Mouse (Mus musculus): ENCODE data around the gene Arl2. TPM values are rescaled to one million over a fixed set of nuclear protein-coding genes. Genes with fewer than 3 reads are reported as not detected.
"Not testable (repeated sequence)": the region's sequence is repeated elsewhere in the genome, so short reads cannot be mapped to it uniquely, and the experiment has no call there.

Arl2 gene
- polyA plus RNA-seq, 1 experiment from 2014 or later: 117 TPM

DNA sequence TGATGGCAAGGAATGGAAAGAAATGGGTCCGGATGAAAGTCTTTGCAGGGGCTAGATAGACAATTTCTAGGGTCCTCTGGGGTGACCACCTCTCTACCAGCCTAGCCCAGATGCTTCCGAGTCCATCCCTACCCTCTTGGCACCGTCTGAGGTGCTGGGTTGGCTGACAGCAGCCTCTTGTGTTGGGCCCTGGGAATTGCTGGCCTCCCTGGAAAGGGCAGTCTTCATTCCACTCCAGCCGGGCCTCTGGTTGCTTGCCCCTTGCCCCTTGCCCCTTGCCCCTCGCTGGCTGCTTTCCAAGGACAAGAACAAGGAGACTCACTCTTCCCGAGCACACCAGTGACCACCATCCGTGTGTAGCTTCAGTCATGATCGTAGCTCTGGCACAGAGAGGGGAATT, 15.0 kb upstream of the Arl2 start:
- H3K4me1 ChIP-seq (replicated peaks; ENCODE audit: control insufficient read depth, insufficient read depth, low read length): no peaks in the 10 kb centered on the region
- H3K27ac ChIP-seq: no peak overlapping the region
- no peak overlapping the region for H3K4me3 ChIP-seq (replicated peaks; ENCODE audit: low read length)
- no peaks in the 10 kb centered on the region for H3K27me3 ChIP-seq (ENCODE audit: control insufficient read depth, insufficient read depth, low read length)
- ATAC-seq (ENCODE audit: low FRiP score): no peak
- H3K36me3 ChIP-seq (replicated peaks; ENCODE audit: control insufficient read depth, insufficient read depth): no peaks in the 10 kb centered on the region
- DNase-seq (ENCODE audit: low spot score): no peak
- WGBS: 69% methylated on average over 8 of the region's 8 CpGs
- no peak overlapping the region for H3K4me2 ChIP-seq (replicated peaks)
- no peak overlapping the region for H3K9ac ChIP-seq
- no peaks in the 10 kb centered on the region for H3K9me3 ChIP-seq (ENCODE audit: control insufficient read depth, low read length)

DNA sequence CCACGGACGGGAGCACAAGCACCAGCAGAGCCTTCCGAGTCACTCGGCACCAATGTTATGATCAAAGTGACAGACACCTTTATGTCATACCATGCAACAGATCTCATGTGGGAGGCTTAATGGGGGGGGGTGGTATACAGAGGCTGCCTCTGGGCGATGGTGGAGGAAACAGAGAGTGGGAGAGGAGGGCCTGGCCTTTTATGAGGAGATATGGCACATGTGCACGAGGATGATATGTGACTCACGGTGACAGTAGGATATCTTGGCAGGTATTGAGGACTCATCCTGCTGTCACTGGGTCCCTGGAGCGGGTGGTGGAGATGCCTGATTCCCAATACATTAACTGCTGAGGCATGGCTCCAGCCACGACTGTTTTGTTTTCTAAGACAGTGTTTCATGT, 13.8 kb upstream of the Arl2 start:
- no peak for DNase-seq (ENCODE audit: low spot score)
- 86% methylated on average over 9 of the region's 9 CpGs for WGBS

DNA sequence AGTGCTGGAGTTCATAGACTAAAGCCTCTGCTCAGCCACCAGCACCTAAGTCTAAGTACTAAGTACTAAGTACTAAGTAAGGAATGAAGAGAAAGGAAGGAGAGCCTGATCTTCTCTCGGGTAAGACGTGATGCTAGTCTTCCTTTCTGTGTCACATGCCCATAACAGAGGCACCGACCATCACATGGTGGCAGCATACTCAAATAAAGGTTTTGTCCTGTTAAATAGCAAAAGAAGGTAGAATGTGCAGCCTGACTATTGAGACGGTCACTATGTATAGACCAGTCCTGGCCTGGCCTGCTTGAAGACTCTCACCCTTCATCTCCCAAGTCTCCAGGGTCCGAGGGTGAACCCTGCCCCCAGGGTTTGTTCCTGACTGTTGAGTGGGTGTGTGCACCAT, 3.5 kb upstream of the Arl2 start:
- DNase-seq (ENCODE audit: low spot score) (no peak), ATAC-seq (ENCODE audit: low FRiP score) (no peak)
- Histone ChIP-seq H3K9ac (no peak overlapping the region), H3K27ac (no peak overlapping the region), H3K9me3 (ENCODE audit: control insufficient read depth, low read length) (no peaks in the 10 kb centered on the region), H3K4me3 (replicated peaks; ENCODE audit: low read length) (no peak overlapping the region), H3K27me3 (ENCODE audit: control insufficient read depth, insufficient read depth, low read length) (no peaks in the 10 kb centered on the region), H3K36me3 (replicated peaks; ENCODE audit: control insufficient read depth, insufficient read depth) (no peaks in the 10 kb centered on the region), H3K4me1 (replicated peaks; ENCODE audit: control insufficient read depth, insufficient read depth, low read length) (peaks cover 5% of the 10 kb centered on the region), H3K4me2 (replicated peaks) (no peak overlapping the region)
- WGBS: 82% methylated on average over 5 of the region's 5 CpGs

More for the DNA sequence above, 13.8 kb upstream of the Arl2 start:
- Histone ChIP-seq H3K27ac (no peak overlapping the region), H3K4me2 (replicated peaks) (no peak overlapping the region), H3K9ac (no peak overlapping the region), H3K27me3 (ENCODE audit: control insufficient read depth, insufficient read depth, low read length) (no peaks in the 10 kb centered on the region), H3K36me3 (replicated peaks; ENCODE audit: control insufficient read depth, insufficient read depth) (no peaks in the 10 kb centered on the region), H3K4me1 (replicated peaks; ENCODE audit: control insufficient read depth, insufficient read depth, low read length) (no peaks in the 10 kb centered on the region), H3K4me3 (replicated peaks; ENCODE audit: low read length) (no peak overlapping the region), H3K9me3 (ENCODE audit: control insufficient read depth, low read length) (no peaks in the 10 kb centered on the region)
- ATAC-seq (ENCODE audit: low FRiP score): no peak

DNA sequence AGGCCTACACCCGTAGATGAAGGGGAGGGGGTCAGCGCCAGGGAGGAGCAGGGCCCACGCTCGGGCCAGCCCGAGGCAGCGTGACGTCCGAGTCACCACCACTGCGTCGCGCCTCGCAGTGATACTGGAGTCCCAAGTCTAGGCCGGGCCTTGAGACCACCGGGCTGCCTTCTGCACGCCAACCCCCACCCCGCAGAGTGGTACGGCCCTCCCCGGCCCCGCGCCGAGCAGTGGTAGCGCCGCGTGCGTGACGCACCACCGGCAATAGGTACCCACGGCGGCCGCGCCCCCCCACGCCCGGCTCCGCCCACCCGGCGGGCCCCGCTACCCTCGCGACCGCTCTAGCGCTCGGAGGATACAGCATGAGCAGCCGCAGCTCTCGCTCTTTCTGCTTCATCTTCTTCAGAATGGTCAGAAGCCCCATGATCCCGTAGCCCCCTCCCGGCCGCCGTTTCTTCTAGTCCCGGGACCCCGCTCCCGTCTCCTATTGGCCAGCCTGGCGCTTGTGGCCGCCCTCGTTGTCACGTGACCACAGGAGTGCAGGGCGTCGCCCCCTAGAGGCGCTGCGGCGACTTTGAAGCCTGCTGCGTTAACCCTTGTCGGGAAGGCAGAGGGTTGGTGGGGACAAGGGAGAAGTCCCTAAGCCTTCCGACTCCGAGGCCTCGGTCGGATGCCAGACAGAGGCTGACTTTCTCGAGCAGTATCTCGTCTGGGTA, 512 bp downstream of the Arl2 start, which contains the start of gene Batf2:
Gene Batf2 (plus strand): TSS at position 306 of the 716 bp plus-strand sequence.
- DNase-seq (ENCODE audit: low spot score) (peak; percentile 93), ATAC-seq (ENCODE audit: low FRiP score) (peak; percentile 94)
- under 1% methylated on average over 68 of the region's 68 CpGs for WGBS

DNA sequence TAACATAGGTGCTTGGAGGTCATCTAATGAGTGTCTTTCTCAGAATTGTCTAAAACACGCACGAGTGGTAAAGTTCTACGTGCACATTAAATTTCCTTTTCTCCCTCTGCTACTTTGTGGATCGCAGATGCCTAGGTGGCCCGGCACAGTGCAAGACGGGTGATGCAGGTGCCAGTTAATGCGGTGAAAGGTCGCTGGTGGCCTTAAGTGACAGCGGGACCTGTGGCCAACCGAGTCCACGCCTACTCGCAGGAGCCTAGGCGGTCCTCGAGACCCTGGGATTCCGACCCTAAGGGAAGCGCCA, 1.0 kb downstream of the Arl2 start:
- Histone ChIP-seq H3K4me3 (replicated peaks; ENCODE audit: low read length) (peak overlapping the region; percentile 46), H3K27me3 (ENCODE audit: control insufficient read depth, insufficient read depth, low read length) (no peaks in the 10 kb centered on the region), H3K9me3 (ENCODE audit: control insufficient read depth, low read length) (no peaks in the 10 kb centered on the region), H3K27ac (peak overlapping the region; percentile 96), H3K36me3 (replicated peaks; ENCODE audit: control insufficient read depth, insufficient read depth) (peaks cover 23% of the 10 kb centered on the region), H3K4me1 (replicated peaks; ENCODE audit: control insufficient read depth, insufficient read depth, low read length) (peaks cover 10% of the 10 kb centered on the region), H3K9ac (peak overlapping the region; percentile 73), H3K4me2 (replicated peaks) (peak overlapping the region; percentile 76)
- ATAC-seq (ENCODE audit: low FRiP score): no peak
- 9% methylated on average over 16 of the region's 16 CpGs for WGBS
- DNase-seq (ENCODE audit: low spot score): peak; percentile 29

More for the DNA sequence above, 512 bp downstream of the Arl2 start, which contains the start of gene Batf2:
- peaks cover 10% of the 10 kb centered on the region for H3K4me1 ChIP-seq (replicated peaks; ENCODE audit: control insufficient read depth, insufficient read depth, low read length)
- H3K9ac ChIP-seq: peak within 1 kb of the TSS; percentile 73
- H3K36me3 ChIP-seq (replicated peaks; ENCODE audit: control insufficient read depth, insufficient read depth): peaks cover 18% of the 10 kb centered on the region; the same call in 1 of the 2 replicates
- no peaks in the 10 kb centered on the region for H3K27me3 ChIP-seq (ENCODE audit: control insufficient read depth, insufficient read depth, low read length)
- peak within 1 kb of the TSS; percentile 96 for H3K27ac ChIP-seq
- no peaks in the 10 kb centered on the region for H3K9me3 ChIP-seq (ENCODE audit: control insufficient read depth, low read length)
- peak within 1 kb of the TSS; percentile 76 for H3K4me2 ChIP-seq (replicated peaks)
- H3K4me3 ChIP-seq (replicated peaks; ENCODE audit: low read length): peak within 1 kb of the TSS; percentile 46

DNA sequence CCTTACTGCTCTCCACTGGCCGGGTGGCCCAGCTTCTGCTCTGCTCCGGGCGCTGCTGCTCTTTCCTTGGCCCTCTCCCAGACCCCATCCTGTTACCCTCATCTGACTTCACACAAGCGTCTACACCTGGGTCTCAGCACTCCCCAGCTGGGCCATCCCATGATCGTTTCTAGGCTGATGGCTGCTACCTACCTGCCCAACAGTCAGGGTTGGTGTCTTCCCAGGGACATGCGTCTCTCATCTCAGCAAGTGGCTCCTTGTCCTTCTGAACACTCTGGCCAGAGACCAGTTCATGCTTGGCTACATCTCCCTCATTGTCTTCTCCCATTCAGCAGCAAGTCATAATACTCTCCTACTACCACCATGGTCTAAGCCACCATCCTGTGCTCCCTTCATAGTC, 1.6 kb downstream of the Arl2 start:
- WGBS: 91% methylated on average over 6 of the region's 6 CpGs
- no peak overlapping the region; the same call in 1 of the 2 replicates for H3K27ac ChIP-seq

DNA sequence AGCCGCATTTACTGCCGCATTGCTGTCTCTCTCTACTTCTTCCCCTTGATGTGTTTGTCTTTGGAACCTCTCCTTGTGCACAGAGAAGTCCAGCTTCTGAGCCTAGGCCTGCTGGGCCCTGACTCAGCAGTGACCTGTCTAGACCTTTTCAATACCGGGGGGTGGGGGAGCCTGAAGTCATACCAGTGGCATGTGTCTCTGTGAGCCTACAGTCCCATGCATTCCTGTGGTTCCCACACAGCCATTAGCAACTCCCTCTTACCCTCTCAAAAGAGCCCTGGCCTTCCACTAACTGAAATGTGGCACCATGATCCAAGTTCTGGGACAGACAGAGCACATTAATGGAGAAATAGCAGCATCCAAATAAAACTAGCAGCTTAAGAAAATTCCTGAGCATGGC, 5.0 kb downstream of the Arl2 start:
- no peak overlapping the region for H3K4me3 ChIP-seq (replicated peaks; ENCODE audit: low read length)
- H3K36me3 ChIP-seq (replicated peaks; ENCODE audit: control insufficient read depth, insufficient read depth): peaks cover 35% of the 10 kb centered on the region
- peaks cover 10% of the 10 kb centered on the region for H3K4me1 ChIP-seq (replicated peaks; ENCODE audit: control insufficient read depth, insufficient read depth, low read length)
- 88% methylated on average over 3 of the region's 3 CpGs for WGBS
- no peak overlapping the region for H3K4me2 ChIP-seq (replicated peaks)
- H3K9me3 ChIP-seq (ENCODE audit: control insufficient read depth, low read length): no peaks in the 10 kb centered on the region
- DNase-seq (ENCODE audit: low spot score) (no peak), ATAC-seq (ENCODE audit: low FRiP score) (no peak)
- H3K27me3 ChIP-seq (ENCODE audit: control insufficient read depth, insufficient read depth, low read length): no peaks in the 10 kb centered on the region
- no peak overlapping the region for H3K9ac ChIP-seq
- H3K27ac ChIP-seq: no peak overlapping the region

More for the DNA sequence above, 1.6 kb downstream of the Arl2 start:
- Histone ChIP-seq H3K9ac (peak overlapping the region; percentile 73), H3K4me1 (replicated peaks; ENCODE audit: control insufficient read depth, insufficient read depth, low read length) (peaks cover 10% of the 10 kb centered on the region), H3K4me3 (replicated peaks; ENCODE audit: low read length) (peak overlapping the region; percentile 46), H3K27me3 (ENCODE audit: control insufficient read depth, insufficient read depth, low read length) (no peaks in the 10 kb centered on the region), H3K9me3 (ENCODE audit: control insufficient read depth, low read length) (no peaks in the 10 kb centered on the region), H3K36me3 (replicated peaks; ENCODE audit: control insufficient read depth, insufficient read depth) (peaks cover 29% of the 10 kb centered on the region), H3K4me2 (replicated peaks) (peak overlapping the region; percentile 76)
- ATAC-seq (ENCODE audit: low FRiP score) (no peak), DNase-seq (ENCODE audit: low spot score) (no peak)

DNA sequence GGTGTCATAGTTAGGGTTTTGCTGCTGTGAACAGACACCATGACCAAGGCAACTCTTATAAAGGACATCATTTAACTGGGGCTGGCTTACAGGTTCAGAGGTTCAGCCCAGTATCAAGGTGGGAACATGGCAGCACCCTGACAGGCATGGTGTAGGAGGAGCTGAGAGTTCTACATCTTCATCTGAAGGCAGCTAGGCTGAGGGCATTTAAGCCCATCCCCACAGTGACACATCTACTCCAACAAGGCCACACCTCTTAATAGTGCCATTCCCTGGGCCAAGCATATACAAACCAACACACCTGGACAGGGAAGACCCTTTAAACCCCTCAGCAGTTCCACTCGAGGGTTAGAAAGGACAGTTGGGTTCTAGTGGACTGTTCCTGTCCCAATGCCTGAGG, 8.2 kb downstream of the Arl2 start:
- not testable (repeated sequence) for ATAC-seq (ENCODE audit: low FRiP score); H3K9me3 ChIP-seq (ENCODE audit: control insufficient read depth, low read length); DNase-seq (ENCODE audit: low spot score); H3K4me2 ChIP-seq (replicated peaks); H3K9ac ChIP-seq; H3K27me3 ChIP-seq (ENCODE audit: control insufficient read depth, insufficient read depth, low read length); H3K27ac ChIP-seq; H3K4me3 ChIP-seq (replicated peaks; ENCODE audit: low read length); H3K4me1 ChIP-seq (replicated peaks; ENCODE audit: control insufficient read depth, insufficient read depth, low read length)
- WGBS: 68% methylated on average over 1 of the region's 1 CpGs
- peaks cover 35% of the 10 kb centered on the region for H3K36me3 ChIP-seq (replicated peaks; ENCODE audit: control insufficient read depth, insufficient read depth)

DNA sequence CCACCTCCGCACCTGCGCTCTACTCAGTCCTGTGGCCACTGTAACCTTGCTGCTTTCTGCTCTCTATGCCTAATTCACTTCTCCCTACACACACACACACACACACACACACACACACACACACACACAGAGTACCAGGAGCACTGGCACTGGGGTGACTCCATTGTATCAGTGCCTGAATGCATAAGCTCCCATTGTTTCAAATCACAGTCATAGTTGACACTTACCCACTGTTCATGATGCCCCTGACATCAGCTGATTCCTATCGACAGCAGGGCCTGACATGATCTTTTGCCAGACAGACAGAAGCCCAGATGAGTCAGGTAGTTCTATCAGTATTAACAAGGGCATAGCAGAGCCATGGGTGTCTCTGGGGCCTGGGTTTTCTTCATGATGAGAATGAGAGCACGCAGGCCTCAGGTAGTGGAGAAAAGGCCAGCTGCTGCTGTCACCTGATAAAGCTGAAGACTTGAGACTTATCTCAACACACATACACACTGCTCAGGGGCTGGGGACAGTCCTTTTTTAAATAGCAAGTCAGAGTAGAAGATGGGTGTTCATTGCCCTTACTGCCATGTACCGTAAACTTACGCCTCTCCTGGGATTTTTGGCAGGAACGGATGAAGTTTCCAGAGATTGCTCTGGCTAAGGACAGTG, 9.0 kb downstream of the Arl2 start:
- H3K9ac ChIP-seq: no peak overlapping the region
- no peak overlapping the region for H3K4me2 ChIP-seq (replicated peaks)

More for the DNA sequence above, 9.0 kb downstream of the Arl2 start:
- H3K4me1 ChIP-seq (replicated peaks; ENCODE audit: control insufficient read depth, insufficient read depth, low read length): 0 out of 2 replicates have a peak, but pooled peaks cover 4% of the 10 kb centered on the region
- no peaks in the 10 kb centered on the region for H3K9me3 ChIP-seq (ENCODE audit: control insufficient read depth, low read length)
- no peak overlapping the region for H3K4me3 ChIP-seq (replicated peaks; ENCODE audit: low read length)
- ATAC-seq (ENCODE audit: low FRiP score) (no peak), DNase-seq (ENCODE audit: low spot score) (no peak)
- 81% methylated on average over 7 of the region's 7 CpGs for WGBS
- H3K27me3 ChIP-seq (ENCODE audit: control insufficient read depth, insufficient read depth, low read length): no peaks in the 10 kb centered on the region
- H3K36me3 ChIP-seq (replicated peaks; ENCODE audit: control insufficient read depth, insufficient read depth): peaks cover 30% of the 10 kb centered on the region
- no peak overlapping the region for H3K27ac ChIP-seq
